Mouse (Mus musculus): ENCODE results near the gene Pde4dip.

The Pde4dip gene

DNA sequence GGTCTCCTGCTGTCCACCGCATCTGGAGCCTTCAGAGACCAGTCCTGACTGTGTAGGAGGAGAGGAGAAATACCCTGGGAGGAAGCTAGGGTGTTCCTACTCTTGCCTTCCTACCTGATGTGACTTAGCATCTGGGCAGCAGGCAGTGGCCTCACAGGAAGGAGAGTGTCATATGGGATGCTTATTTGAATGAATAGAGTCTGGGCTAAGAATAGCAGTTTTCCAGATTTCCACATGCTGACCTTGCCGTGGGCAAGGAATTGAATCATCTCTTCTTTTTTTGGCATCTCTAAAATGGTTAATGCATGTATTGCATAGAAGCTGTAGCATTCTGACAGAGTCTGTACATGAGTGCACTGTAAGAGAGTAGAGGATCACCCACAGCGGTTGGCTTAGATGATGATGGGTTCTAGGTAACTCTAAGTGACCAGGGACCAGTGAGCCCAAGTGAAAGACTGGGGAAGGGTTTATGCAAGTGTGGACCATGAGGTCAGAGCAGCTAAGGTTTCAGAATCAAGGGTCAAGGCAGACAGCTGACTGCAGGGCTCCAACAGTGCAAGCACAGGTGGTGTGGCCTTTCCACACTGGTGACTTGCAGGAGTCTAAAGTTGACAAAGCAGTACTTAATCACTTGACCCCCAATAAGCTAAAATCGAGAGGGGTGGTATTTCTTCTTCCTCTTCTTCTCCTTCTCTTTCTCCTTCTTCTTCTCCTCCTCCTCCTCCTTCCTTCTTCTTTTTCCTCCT, 202.0 kb downstream of the Pde4dip start:
- DNase-seq (ENCODE audit: low spot score in 2 of 2) = no peak

DNA sequence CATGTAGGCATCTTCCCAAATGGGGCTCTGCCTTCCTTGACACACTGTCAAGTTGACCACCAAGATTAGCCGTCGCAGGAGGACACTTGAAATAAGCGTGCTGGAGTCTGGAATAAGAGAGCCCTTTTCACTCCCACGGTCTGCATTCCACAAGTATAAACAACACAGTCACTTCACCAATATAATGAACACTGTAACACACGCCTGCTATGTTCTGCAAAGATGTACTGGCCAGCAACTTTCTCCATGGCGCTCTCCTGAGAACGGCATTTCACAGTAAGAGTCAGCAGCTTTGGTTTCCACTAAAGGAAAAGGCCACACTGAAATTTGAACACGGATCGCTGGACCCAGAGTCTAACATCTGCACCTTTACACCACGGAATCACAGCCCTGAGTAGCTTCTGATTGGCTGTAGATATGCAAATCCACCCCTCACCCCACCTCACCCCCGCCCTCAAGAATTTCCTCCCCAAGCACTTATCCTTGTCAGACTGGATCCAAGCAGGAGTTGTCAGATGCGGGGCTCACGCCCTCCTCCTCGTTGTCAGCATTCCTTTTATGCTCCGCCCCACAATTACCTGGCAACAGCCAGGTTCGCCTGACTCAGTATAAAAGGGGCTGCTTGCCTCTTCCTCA, 204.8 kb downstream of the Pde4dip start:
- no peak for DNase-seq (ENCODE audit: low spot score in 2 of 2)

DNA sequence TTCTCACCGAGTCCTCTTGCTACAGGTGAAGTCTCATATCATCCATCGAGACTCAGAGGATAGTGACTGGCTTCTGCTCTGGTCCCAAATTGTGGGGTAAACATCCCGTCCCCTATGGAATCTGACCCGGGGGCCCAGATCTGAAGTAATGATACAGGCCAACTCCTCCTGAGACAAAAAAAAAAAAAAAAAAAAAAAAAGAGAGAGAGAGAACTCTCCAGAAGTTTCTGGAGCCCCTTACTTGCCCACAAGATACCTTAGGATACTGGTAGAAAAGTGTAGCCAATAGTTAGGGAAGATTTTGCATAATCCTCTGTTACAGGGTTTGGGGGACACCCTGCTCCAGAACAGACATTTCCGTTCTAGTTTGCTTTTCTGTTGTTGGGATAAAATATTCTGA, 205.9 kb downstream of the Pde4dip start:
- DNase-seq (ENCODE audit: low spot score in 2 of 2) = no peak

DNA sequence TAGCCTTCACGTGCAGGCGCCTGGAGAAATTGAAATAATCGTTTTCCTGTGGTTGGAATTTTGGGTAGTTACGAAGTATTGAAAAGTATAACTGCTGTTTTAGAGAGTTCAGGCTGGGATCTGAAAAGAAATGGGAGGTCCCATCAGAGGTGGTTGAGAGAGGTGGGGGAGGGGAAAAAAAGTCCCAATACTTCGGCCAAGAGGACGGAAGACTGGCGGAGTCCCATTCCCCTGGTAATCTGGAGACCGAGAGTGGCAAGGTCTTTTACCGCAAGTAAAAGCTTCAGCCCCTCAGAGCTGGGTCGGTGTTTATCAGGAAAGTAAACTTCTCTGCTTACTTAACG, 206.4 kb downstream of the Pde4dip start:
- DNase-seq (ENCODE audit: low spot score in 2 of 2) = no peak

DNA sequence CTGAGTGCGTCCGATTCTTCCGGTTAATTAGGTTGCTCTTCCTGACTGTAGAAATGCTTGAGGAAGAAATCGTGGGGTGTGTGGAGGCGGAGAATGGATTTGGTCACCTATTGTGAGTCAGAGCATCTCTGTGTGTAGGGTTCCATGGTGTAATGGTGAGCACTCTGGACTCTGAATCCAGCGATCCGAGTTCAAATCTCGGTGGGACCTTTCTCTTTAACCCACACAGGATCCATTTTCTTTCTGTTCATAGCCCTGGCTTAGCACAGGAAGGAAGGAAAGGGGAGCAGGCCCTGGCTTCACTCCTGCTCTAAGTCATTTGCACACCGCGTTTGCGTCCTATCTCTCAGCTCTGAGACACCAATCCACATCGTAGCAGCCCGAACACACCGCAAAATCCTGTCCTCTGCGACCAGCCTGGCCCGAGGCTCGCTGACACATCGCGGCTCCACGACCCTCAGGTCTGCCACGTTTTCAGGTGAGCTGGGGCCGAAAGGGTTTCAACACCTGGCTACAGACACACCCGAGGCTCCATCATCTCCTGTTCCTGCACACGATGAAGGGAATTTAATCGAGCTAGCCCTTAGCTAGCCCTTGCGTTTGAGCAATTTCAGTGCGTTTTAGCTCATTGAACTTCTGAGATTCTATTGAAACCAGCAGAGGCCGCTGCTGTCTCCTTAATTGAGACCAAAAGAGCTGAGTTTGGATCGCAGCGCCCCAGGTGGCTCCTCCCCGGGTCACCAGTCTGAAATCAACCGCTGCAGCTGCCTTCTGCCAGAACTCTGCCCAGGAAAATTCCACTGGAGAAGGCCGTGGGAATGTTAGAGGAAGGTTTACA, 207.0 kb downstream of the Pde4dip start:
- peak; percentile 19 to 59 for DNase-seq (ENCODE audit: low spot score in 2 of 2)

DNA sequence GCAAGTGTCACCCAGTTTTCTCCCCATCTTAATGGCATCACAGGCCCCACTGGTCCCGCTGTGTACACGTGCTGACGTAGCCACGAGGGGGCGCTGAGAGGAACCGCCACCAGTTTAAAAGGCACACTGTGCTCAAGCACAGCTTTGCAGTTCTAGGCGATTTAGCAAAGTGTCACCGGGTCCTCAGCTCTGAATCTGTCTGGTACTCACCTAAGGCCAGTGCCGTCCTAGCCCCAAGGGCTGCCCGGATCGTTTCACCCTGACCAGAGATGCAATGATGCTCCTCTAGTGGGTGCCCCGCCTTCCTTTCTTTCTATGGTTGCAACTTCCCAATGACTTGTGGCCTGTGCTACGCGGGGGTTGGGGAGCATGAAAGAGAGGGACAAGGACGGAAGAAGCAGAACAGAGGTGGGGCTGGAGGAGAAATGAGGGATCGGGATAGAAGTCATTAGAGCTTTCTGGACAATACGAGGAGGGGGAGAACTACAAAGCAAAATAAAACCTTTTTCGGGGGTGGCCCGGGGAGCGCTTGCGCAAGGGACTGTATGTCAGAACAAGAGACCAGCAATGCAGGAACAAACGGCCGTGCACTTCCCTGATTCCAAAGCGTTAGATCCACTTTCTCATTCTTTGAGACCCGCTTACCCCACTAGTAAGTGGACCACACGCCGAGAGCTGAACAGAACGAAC, 207.7 kb downstream of the Pde4dip start:
- DNase-seq (ENCODE audit: low spot score in 2 of 2) = peak; percentile 66 to 79

DNA sequence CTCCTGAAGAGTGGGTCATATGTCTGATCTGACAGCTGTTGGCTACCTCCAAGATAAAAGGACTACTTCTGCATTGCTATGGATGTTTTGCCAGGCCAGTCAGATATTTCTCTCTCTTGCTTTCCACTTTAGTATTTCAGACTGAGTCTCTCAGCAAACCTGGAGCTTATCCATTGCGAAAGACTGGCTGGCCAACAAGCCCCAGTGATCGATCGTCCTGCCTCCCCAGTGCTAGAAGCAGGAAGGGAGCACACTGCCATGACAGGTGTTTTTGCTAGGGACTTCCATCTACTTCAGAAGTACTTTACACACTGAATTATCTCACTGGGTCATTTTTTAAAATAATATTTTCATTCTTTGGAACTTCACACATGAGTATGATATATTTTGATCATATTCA, 210.1 kb downstream of the Pde4dip start:
- DNase-seq (ENCODE audit: low spot score in 2 of 2) = no peak

DNA sequence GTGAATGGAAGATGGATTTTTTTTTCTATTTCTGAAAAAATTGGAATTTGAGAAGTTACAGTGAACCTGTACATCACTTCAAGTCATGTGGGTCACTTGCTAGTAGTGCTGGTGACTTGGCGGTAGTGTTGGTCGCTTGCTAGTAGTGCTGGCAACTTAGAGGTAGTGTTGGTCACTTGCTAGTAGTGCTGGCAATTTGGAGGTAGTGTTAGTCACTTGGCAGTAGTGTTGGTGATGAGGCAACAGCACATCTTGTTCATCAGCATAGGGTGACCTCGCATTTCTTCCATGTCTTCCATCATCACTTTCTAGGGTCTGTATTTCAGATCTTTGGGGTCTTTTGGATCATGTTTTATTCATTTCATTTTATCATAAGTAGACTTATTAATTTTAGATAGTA, 212.4 kb downstream of the Pde4dip start:
- DNase-seq (ENCODE audit: low spot score in 2 of 2) = no peak

DNA sequence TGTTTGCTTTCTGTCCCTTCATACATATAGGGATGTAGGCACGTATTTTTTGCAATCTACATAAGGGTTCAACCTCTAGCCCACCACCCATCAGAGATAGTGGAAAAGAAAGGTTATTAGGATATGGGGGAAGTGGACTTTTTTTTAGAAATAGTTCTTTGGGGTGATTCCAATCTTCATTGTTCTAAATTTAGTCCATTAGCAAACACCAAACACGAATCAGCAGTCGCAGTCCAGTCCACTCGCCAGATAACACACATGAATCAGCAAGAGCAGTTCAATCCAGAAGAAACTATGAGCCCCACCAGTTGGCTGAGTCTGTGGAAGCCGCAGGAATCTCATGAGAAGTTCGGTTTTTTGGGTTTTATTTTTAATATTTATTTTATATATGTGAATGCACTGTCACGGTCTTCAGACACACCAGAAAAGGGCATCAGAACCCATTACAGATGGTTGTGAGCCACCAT, 213.8 kb downstream of the Pde4dip start, which contains the start of gene Gm17651:
Gene Gm17651, minus strand, starts transcription at position 51 of the 467 bp plus-strand sequence.
- DNase-seq (ENCODE audit: low spot score in 2 of 2) = no peak

DNA sequence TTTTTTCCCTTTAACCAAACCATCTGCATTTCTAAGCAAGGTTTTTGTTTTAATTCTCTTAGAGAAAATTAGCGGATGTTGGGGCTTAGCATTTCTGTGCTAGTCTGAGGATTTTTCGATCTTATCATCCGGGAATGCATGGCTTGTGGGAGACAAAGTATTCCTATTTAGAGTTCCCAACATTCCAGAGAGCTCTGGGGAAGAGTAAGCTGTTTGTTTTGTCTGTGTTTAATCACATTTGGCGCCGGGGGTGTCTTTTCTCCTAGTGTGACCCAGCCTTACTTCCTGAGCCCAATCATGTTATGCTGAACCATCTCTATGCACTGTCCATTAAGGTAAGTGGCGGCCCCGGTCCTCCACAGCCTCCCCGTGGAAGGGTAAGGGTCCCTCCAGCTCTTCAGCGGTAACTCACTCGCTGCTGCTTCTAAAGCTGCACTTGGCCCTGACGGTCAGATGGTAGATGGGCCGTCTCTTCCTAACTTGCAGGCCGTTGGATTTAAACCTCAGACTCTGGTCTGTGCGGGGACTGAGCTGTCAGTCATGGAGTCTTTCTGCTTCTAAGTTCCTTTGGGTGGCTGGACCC, 221.3 kb downstream of the Pde4dip start:
- no peak for DNase-seq (ENCODE audit: low spot score in 2 of 2)

DNA sequence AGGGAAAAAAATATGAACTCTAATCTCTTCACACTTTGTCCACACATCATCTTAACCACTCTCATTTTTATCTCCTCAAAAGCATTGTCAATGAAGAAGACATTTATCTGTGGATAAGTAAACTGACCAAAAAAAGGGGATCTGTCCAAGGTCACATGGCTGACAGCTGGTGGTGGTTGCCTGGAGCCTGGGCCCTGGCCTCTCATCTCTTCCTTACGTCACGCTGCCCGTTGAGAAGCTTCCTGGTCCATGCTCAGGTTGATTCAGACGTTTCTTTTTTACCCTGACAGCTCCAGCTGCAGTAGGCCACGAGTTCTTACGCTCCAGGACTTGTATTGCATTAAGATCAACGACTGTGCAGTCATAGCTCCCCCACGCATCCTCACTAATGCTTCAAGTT, 222.4 kb downstream of the Pde4dip start:
- DNase-seq (ENCODE audit: low spot score in 2 of 2) = no peak

DNA sequence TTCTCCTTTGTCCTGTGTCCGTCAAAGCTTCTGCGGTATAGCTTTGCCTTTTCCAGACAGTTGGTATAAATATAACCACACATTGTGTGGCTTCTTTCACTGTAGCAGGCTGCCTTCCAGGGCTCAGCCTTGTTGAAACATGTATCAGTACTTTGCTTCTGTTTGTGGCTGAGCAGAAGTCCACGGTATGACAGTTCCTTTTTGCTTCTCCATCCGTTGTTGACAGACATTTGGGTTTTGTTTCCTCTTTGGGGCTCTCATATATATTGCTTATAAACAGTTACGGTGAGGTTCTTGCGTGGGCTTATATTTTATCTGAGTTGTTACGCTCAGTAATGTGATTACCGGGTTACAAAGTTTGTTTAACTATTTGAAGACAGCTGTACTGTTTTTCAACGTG, 223.0 kb downstream of the Pde4dip start:
- no peak for DNase-seq (ENCODE audit: low spot score in 2 of 2)

DNA sequence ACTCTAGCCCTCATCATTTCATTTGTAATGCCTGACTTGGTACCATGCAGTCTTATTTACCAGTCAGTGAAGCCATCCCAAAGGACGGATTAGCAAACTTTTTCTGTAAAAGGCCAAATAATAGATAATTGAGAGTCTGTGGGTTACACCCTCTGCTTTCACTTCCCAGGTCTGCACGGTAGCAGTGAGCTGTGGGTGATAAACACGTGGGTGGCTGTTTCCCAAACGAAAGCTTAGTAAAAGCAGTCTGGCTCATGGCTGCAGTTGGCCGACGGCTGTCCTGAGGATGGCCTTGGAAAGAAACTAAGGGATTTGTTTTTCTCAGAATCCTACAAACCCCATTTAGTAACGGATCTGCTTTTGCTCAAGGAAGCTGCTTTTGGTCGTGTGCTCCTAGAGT, 227.3 kb downstream of the Pde4dip start:
- DNase-seq (ENCODE audit: low spot score in 2 of 2) = no peak

DNA sequence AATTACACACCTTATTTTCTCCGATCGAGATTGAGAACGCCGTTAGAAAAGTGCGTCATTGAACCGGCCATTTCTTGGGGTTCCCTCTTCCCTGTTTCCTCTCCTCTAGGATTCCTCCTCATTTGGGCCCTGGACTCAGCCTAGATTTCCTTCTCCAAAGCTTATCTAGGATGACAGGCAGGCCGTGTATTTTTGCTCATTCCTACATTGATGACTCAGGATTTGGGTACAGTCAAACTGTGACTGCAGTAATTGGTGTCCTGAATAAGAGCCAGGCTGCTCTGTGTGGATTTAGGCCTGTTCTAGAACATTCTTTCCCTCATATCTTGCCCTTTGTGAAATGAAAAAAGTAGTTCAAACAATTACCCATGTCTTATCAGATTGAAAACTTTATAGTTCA, 228.8 kb downstream of the Pde4dip start:
- no peak for DNase-seq (ENCODE audit: low spot score in 2 of 2)

DNA sequence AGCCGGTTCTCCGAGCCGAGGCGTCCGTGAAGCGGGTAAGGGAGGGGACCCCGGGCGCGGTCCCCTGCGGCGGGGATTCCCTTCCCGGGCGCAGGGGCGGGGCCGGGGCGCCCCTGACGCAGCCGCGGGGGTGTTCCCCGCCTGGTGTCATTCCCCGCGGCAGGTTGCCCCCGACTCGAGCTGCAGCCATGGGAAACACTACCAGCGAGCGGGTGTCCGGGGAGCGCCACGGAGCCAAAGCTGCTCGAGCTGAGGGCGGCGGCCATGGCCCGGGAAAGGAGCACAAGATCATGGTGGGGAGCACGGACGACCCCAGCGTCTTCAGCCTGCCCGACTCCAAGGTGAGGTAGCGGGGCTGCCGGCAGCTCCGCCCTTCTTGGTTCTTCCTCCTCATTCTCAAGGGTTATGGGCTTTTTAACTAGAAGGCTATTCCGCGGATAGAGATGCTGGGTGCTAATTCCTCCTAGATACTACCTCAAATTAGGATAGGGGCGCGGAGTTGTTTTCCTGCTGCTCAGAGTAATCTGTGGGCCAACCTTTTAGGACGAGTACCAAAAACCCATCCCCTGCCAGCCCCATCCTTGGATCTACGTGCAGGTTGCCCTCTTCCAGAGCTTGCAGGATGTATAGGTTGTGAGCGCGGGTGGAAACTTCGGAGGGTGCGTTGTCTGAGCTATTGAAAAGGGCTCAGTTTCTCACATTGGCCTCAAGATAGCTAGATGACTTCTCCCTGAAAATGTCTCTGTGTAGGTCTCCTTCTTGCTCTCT, 229.9 kb downstream of the Pde4dip start:
- DNase-seq (ENCODE audit: low spot score in 2 of 2) = no peak

DNA sequence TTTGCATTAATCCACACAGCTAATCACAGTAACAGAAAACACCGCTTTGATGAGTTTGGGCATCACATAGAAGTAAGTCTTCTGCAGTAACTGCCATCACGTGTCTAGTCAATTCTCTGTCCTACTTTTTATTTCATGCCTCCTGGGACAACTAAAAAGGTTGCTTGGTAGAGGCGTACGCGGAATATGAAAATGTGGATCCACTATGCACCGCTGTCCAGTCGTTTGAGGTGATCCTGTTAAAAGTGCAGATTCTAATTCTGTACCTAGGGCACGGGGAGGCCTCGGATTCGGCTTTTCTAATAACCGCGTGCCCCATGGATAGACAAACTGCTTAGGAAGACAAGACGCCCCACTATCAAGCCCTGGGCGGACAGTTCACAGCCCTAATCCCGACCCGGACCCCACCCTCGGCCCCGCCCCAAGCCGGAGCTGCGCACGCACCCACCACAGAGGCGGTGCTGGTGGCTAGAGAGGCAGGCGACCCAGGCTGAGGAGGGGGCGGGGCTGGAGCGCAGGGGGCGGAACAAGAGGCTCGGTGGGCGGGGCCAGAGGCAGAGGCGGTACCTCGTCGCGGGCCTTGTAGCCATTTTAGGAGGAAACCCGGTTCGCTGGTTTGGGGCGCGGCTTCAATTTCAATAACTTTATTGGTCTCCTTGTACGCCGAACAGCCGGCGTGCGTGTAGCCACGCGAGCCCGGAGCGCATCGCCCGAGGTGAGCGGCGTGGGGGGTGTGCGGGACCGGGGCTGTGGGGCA, 230.7 kb downstream of the Pde4dip start, which contains the start of gene Prkab2:
Gene Prkab2, plus strand, starts transcription at position 539 of the 757 bp plus-strand sequence.
- peak; percentile 99 for DNase-seq (ENCODE audit: low spot score in 2 of 2)

DNA sequence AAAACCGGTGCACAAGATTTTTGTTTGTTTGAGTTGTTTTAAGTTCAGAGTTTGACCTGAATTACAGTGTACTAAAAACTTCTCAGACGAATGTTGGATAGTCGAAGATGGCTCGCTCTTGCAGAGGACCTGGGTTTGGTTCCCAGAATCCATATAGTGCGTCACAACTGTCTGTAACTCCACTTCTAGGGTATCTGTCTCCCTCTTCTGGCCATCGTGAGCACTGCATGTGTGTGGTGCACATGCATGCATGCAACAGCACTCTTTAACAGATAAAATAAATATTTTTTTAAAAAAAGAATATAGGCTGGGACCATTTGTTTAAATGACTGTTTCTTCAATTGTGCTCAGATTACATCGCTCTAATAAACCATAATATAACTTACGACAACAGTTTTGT, 233.6 kb downstream of the Pde4dip start:
- DNase-seq (ENCODE audit: low spot score in 2 of 2) = peak in 1 of 2 experiments; percentile 38

DNA sequence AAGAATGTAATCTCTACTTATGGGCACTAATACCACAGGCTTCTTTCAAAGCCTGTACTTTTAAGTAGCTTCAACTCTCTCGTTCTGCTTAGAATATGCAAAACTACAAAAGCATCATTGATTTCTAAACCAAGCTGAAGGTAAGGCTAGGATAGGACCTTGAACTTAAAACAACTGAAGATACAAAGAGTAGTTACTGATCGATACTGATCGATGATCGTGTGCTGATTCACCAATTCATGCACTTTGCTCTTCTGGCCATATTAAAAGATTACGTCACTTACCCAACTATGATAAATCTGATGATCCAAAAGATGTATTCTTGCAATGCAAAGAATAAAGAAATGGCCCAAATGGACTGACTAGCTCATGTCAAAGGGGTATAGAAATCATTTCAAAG, 234.7 kb downstream of the Pde4dip start:
- no peak for DNase-seq (ENCODE audit: low spot score in 2 of 2)

DNA sequence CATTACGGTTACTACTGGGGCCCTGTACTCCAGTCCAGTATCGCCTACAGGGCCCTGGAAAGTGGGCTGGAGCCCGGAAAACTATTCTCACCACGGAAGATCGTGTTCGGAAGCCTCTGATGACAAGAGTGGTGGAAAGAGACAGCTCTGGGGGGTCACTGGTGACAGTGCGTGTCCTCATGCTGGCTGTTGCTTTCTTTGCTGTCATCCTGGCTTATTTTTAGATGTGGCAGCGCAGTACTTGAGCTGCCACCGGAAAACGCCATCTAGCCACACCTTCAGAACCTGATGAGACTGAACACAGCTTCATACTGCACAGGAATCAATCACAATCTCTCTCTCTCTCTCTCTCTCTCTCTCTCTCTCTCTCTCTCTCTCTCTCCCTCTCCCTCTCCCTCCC, 236.9 kb downstream of the Pde4dip start:
- DNase-seq (ENCODE audit: low spot score in 2 of 2) = no peak

DNA sequence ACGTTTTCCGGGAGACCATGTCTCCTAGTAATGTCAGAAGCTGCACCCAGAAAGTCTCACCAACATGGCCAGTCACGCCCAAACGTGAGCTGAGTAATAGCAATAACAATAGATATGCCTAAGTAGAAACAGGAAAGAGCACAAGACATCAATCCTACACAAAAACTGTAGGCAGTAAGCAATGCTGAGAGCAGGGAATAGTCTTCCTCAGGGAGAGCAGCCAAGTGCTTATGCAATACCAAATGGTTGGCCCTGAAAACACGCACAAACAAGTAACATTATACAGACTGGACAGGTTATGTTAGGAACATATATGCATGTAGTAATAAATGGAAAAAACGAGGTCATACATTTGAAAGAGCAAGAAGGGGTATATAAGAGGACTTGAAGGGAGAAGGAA, 239.0 kb downstream of the Pde4dip start:
- DNase-seq (ENCODE audit: low spot score in 2 of 2) = no peak
